Mouse (Mus musculus) CH12.LX (cell line): ENCODE measurements around the gene Chmp4b.

ENCODE experiments used
- CTCF ChIP-seq, 2 experiments: IDR thresholded peaks in 1 of 2; conservative IDR thresholded peaks in 1 of 2; 2 replicates each; pipeline ENCODE4 v1.5.1; 2011 to 2012; ENCODE audit warnings: low read depth in 2 of 2, low read length in 2 of 2, improper control_type of control experiment in 1 of 2, inconsistent platforms in 1 of 2, mild to moderate bottlenecking in 1 of 2, moderate library complexity in 1 of 2
- EP300 ChIP-seq: IDR thresholded peaks from 2 replicates; pipeline ENCODE4 v1.6.1; 2011; ENCODE audit warnings: low read length, improper control_type of control experiment
- MAFK ChIP-seq: IDR thresholded peaks from 2 replicates; pipeline ENCODE4 v1.6.1; 2011; ENCODE audit warnings: low read length, improper control_type of control experiment; ENCODE audit not compliant: insufficient replicate concordance
- MAX ChIP-seq: IDR thresholded peaks from 2 replicates; pipeline ENCODE4 v1.6.1; 2011; ENCODE audit warnings: low read length, improper control_type of control experiment
- POLR2A ChIP-seq: IDR thresholded peaks from 2 replicates; pipeline ENCODE4 v1.6.1; 2011; ENCODE audit warnings: low read depth, mild to moderate bottlenecking, improper control_type of control experiment, low read length
- ZC3H11A ChIP-seq: IDR thresholded peaks from 2 replicates; pipeline ENCODE4 v1.6.1; 2012; ENCODE audit warnings: low read depth, mild to moderate bottlenecking, inconsistent platforms, low read length, improper control_type of control experiment
- ZMIZ1 ChIP-seq: IDR thresholded peaks from 2 replicates; pipeline ENCODE4 v1.6.1; 2012; ENCODE audit warnings: low read depth, mild to moderate bottlenecking, inconsistent platforms, low read length, improper control_type of control experiment

DNA sequence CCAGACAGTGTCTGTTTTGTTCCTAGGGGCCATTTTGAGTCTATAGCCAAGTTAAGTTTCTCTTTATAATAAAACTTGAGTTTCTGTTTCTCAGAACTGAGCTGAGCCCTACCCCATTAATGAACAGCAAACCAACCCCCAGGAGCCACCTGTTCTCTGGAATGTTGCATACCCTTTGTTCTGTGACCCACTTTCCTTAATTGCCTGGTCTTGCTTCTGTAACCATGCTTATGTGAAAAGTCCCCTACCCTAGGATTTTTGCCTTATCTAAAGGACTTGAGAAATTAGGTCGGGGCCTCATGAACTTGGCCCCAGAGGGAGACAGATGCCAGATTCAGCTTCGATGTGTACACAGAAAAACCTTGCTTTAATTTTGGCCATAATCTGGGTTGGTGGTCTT, 80.4 kb downstream of the Chmp4b start:
- TF ChIP-seq ZMIZ1 (no peak), POLR2A (no peak), CTCF (conservative IDR thresholded peaks at IDR 0.05 in 1 of 2, IDR thresholded peaks at IDR 0.05 in 1 of 2; ENCODE audit: low read depth in 2 of 2, low read length in 2 of 2) (no peak), MAFK (no peak), MAX (no peak), EP300 (no peak), ZC3H11A (no peak)
